Mouse (Mus musculus): Measurements from ENCODE around the gene Cacna1a.

DNA sequence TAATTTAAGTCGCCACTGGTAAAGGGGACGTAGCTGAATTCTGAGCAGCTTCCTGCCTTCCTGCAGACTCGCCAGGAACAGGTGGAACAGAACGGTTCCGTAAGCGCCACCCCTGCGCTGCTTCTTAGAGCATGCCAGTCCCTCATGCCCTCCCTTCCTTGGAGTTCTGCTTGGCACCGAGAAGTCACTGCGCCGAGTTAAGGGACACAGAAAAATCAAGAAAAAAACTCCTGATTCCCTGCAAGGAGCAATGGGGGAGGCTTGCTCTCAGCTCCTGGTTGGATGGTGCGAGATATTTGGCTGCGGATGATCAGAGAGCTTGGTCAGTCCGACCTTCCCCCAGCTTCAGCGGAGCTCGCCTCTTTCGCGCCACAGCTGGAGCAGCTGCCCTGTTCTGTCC is 49.7 kb upstream of the Cacna1a start:
- TF ChIP-seq EP300 (IDR thresholded peaks at IDR 0.05; ENCODE audit: low read depth), result no peak
- TF ChIP-seq CTCF (IDR thresholded peaks at IDR 0.05; ENCODE audit: low read depth), result no peak
